Mouse (Mus musculus) spleen, adult 18-20 months (tissue): ENCODE measurements around the gene Hdac7.

Source experiments
- DNase-seq, 2 experiments: peaks; one replicate each; pipeline ENCODE4 v3.0.0; 2022; ENCODE audit warnings: mixed read lengths in 2 of 2

Gene Hdac7

GRCm38 (mm10) chr15:97854551-97854950 is 10.2 kb upstream of the Hdac7 start:
- no peak for DNase-seq

- no peak for DNase-seq
These were observed 9.8 kb upstream of the Hdac7 start for GRCm38 (mm10) chr15:97854059-97854458.

- DNase-seq = no peak
These were observed 8.0 kb upstream of the Hdac7 start for GRCm38 (mm10) chr15:97852291-97852690.

GRCm38 (mm10) chr15:97851011-97851410 is 6.7 kb upstream of the Hdac7 start:
- no peak for DNase-seq

- DNase-seq = no peak
These were observed 6.1 kb upstream of the Hdac7 start for GRCm38 (mm10) chr15:97850441-97850840.

GRCm38 (mm10) chr15:97849116-97849911 is 5.0 kb upstream of the Hdac7 start:
- peak; percentile 64 to 82 for DNase-seq

- DNase-seq = no peak
These were observed 3.6 kb upstream of the Hdac7 start for GRCm38 (mm10) chr15:97847866-97848265.

GRCm38 (mm10) chr15:97847285-97847684 is 3.0 kb upstream of the Hdac7 start:
- DNase-seq = no peak

- DNase-seq = no peak
These were observed 2.0 kb upstream of the Hdac7 start for GRCm38 (mm10) chr15:97846121-97846882.

- no peak for DNase-seq
These were observed 1.1 kb downstream of the Hdac7 start for GRCm38 (mm10) chr15:97843247-97843651.

GRCm38 (mm10) chr15:97842058-97842457 is 2.2 kb downstream of the Hdac7 start:
- DNase-seq = no peak

- DNase-seq = no peak
These were observed 2.9 kb downstream of the Hdac7 start for GRCm38 (mm10) chr15:97841383-97841782.

GRCm38 (mm10) chr15:97840781-97841180 is 3.5 kb downstream of the Hdac7 start:
- DNase-seq = no peak

- no peak for DNase-seq
These were observed 4.3 kb downstream of the Hdac7 start for GRCm38 (mm10) chr15:97839991-97840455.

- no peak for DNase-seq
These were observed 4.8 kb downstream of the Hdac7 start for GRCm38 (mm10) chr15:97839473-97839872.

- no peak for DNase-seq
These were observed 5.3 kb downstream of the Hdac7 start for GRCm38 (mm10) chr15:97839012-97839411.

- DNase-seq = no peak
These were observed 5.9 kb downstream of the Hdac7 start for GRCm38 (mm10) chr15:97838395-97838794.

- DNase-seq = no peak
These were observed 6.7 kb downstream of the Hdac7 start for GRCm38 (mm10) chr15:97837491-97838061.

GRCm38 (mm10) chr15:97836894-97837247 is 7.4 kb downstream of the Hdac7 start:
- DNase-seq = no peak

GRCm38 (mm10) chr15:97836153-97836893 is 8.0 kb downstream of the Hdac7 start:
- DNase-seq = no peak

- no peak for DNase-seq
These were observed 11.4 kb downstream of the Hdac7 start for GRCm38 (mm10) chr15:97832764-97833479.

- peak in 1 of 2 experiments; percentile 17 for DNase-seq
These were observed 12.2 kb downstream of the Hdac7 start for GRCm38 (mm10) chr15:97831987-97832640.
